In genomic region chr6:128002667-128003066, GRCm38 (mm10) we compare ENCODE assay signal across 17 mouse cellular contexts.
DNase-seq lines count a peak whose midpoint lies in the region; ATAC-seq and TF ChIP-seq lines count a peak whose summit lies in the region.
"Had no signal": no experiment of that assay in that cellular context is flagged by ENCODE, and none has a peak within 500 bp of the region (broad histone marks: within the 10 kb centered on the region; RNA-seq: fewer than 3 reads in every experiment).

No protein-coding gene starts in this region.

- H3K9me3 ChIP-seq in intestine, embryonic 14.5 days (ENCODE audit: control insufficient read depth, low read length) = no peaks in the 10 kb centered on the region
- H3K9me3 ChIP-seq in intestine, postnatal 0 days (ENCODE audit: control insufficient read depth) = no peaks in the 10 kb centered on the region
- no peaks in the 10 kb centered on the region for H3K9me3 ChIP-seq in intestine, embryonic 15.5 days
- H3K9me3 ChIP-seq: forebrain, embryonic 12.5 days; limb, embryonic 13.5 days; neural tube, embryonic 13.5 days had no signal

- H3K9ac ChIP-seq in intestine, embryonic 14.5 days (ENCODE audit: low read length) = no peak overlapping the region
- H3K9ac ChIP-seq in intestine, postnatal 0 days (ENCODE audit: low read depth, low read length) = no peak overlapping the region
- H3K9ac ChIP-seq in intestine, embryonic 15.5 days = no peak overlapping the region
- H3K9ac ChIP-seq: forebrain, embryonic 12.5 days; hindbrain, embryonic 14.5 days; liver, embryonic 14.5 days; neural tube, embryonic 13.5 days had no signal

- no peaks in the 10 kb centered on the region for H3K27me3 ChIP-seq in intestine, embryonic 14.5 days (replicated peaks; ENCODE audit: control insufficient read depth, insufficient read depth, low read length)
- H3K27me3 ChIP-seq in intestine, postnatal 0 days (replicated peaks; ENCODE audit: control insufficient read depth, insufficient read depth, low read length) = no peaks in the 10 kb centered on the region
- H3K27me3 ChIP-seq in intestine, embryonic 15.5 days (replicated peaks) = no peaks in the 10 kb centered on the region
- no peaks in the 10 kb centered on the region for H3K27me3 ChIP-seq in thymus, adult 2 months (ENCODE audit: control insufficient read depth, insufficient read depth, low read length)
- H3K27me3 ChIP-seq: limb, embryonic 13.5 days; neural tube, embryonic 13.5 days had no signal

- TF ChIP-seq POLR2A in thymus, adult 2 months (IDR thresholded peaks at IDR 0.05; ENCODE audit: control insufficient read depth, extremely low read depth, insufficient read depth, low read length, poor library complexity) = no peak

- H3K4me2 ChIP-seq in intestine, embryonic 14.5 days (ENCODE audit: low read length) = no peak overlapping the region
- no peak overlapping the region for H3K4me2 ChIP-seq in intestine, postnatal 0 days (replicated peaks; ENCODE audit: low read depth)
- H3K4me2 ChIP-seq in intestine, embryonic 15.5 days (replicated peaks) = no peak overlapping the region
- H3K4me2 ChIP-seq: forebrain, embryonic 12.5 days; hindbrain, embryonic 14.5 days; limb, embryonic 13.5 days; neural tube, embryonic 13.5 days had no signal

- 81% methylated on average over 4 of the region's 4 CpGs for WGBS in intestine, embryonic 14.5 days
- WGBS in intestine, postnatal 0 days = 90% methylated on average over 4 of the region's 4 CpGs
- WGBS in intestine, embryonic 15.5 days = 91% methylated on average over 4 of the region's 4 CpGs
- WGBS in thymus, adult 2 months = 93% methylated on average over 4 of the region's 4 CpGs

- H3K27ac ChIP-seq in intestine, embryonic 14.5 days (ENCODE audit: low read depth) = peak overlapping the region; percentile 86
- no peak overlapping the region for H3K27ac ChIP-seq in intestine, postnatal 0 days (ENCODE audit: low read depth, low read length)
- peak overlapping the region; percentile 71 for H3K27ac ChIP-seq in intestine, embryonic 15.5 days
- no peak overlapping the region for H3K27ac ChIP-seq in thymus, adult 2 months (ENCODE audit: control insufficient read depth, insufficient read depth, low read length)
- H3K27ac ChIP-seq: forebrain, embryonic 12.5 days; gastrocnemius, adult 2 months; hindbrain, embryonic 14.5 days; liver, embryonic 14.5 days had no signal

- TF ChIP-seq CTCF in intestine, postnatal 0 days (IDR thresholded peaks at IDR 0.05; ENCODE audit: low read depth) = no peak
- TF ChIP-seq CTCF in thymus, adult 2 months (IDR thresholded peaks at IDR 0.05; ENCODE audit: borderline replicate concordance, control insufficient read depth, extremely low read depth, insufficient read depth, low read length, poor library complexity) = no peak

- H3K4me1 ChIP-seq in intestine, embryonic 14.5 days (replicated peaks; ENCODE audit: control insufficient read depth, insufficient read depth, low read length) = peaks cover 43% of the 10 kb centered on the region
- H3K4me1 ChIP-seq in intestine, postnatal 0 days (replicated peaks; ENCODE audit: control insufficient read depth, insufficient read depth, low read length) = no peaks in the 10 kb centered on the region
- H3K4me1 ChIP-seq in intestine, embryonic 15.5 days (replicated peaks) = peaks cover 37% of the 10 kb centered on the region
- H3K4me1 ChIP-seq in thymus, adult 2 months (replicated peaks; ENCODE audit: control insufficient read depth, insufficient read depth, low read length) = peaks cover 46% of the 10 kb centered on the region

- ATAC-seq in intestine, embryonic 14.5 days (replicated peaks; ENCODE audit: low FRiP score, low TSS enrichment, low read depth) = no peak
- no peak for ATAC-seq in intestine, postnatal 0 days
- ATAC-seq in intestine, embryonic 15.5 days = no peak

- DNase-seq in cerebellum, adult 18-20 months = peak; percentile 68 to 71
- DNase-seq in cerebellum, postnatal 4 days (ENCODE audit: low spot score in 2 of 2) = no peak
- no peak for DNase-seq in intestine, embryonic 14.5 days (ENCODE audit: low spot score)
- DNase-seq in brain, adult 2 months (ENCODE audit: low read depth, low spot score) = peak; percentile 85
- DNase-seq in thymus, adult 2 months = no peak
- no peak for DNase-seq in right cerebral cortex, adult 18-20 months
- DNase-seq: adrenal gland, postnatal 14 days; gastrocnemius, adult 2 months; heart, postnatal 14 days; kidney, adult 11 months had no signal

- H3K4me3 ChIP-seq in intestine, embryonic 14.5 days (ENCODE audit: low read depth, low read length) = no peak overlapping the region
- no peak overlapping the region for H3K4me3 ChIP-seq in intestine, postnatal 0 days (ENCODE audit: low read depth, low read length)
- H3K4me3 ChIP-seq in intestine, embryonic 15.5 days (replicated peaks) = no peak overlapping the region
- H3K4me3 ChIP-seq in thymus, adult 2 months (ENCODE audit: control insufficient read depth, insufficient read depth, low read length) = no peak overlapping the region
- H3K4me3 ChIP-seq: forebrain, embryonic 12.5 days; gastrocnemius, adult 2 months; limb, embryonic 13.5 days; neural tube, embryonic 13.5 days had no signal

- H3K36me3 ChIP-seq in intestine, embryonic 14.5 days (ENCODE audit: control insufficient read depth, insufficient read depth, low read length) = no peaks in the 10 kb centered on the region
- no peaks in the 10 kb centered on the region for H3K36me3 ChIP-seq in intestine, postnatal 0 days (ENCODE audit: control insufficient read depth, insufficient read depth)
- H3K36me3 ChIP-seq in intestine, embryonic 15.5 days = no peaks in the 10 kb centered on the region
- H3K36me3 ChIP-seq in thymus, adult 2 months (ENCODE audit: control insufficient read depth, insufficient read depth, low read length) = no peaks in the 10 kb centered on the region
- H3K36me3 ChIP-seq: forebrain, embryonic 12.5 days; limb, embryonic 13.5 days; neural tube, embryonic 13.5 days had no signal

Comparison
In these comparisons a context has a peak if more than half of its experiments do, and no peak if none do; other contexts are left out.
1. DNase-seq: peak in cerebellum, adult 18-20 months (2 of 2) and brain, adult 2 months (single experiment); none in cerebellum, postnatal 4 days (0 of 2), intestine, embryonic 14.5 days (single experiment), thymus, adult 2 months (single experiment) and right cerebral cortex, adult 18-20 months (single experiment).
2. H3K27ac ChIP-seq: peak in intestine, embryonic 14.5 days (single experiment) and intestine, embryonic 15.5 days (single experiment); none in intestine, postnatal 0 days (single experiment) and thymus, adult 2 months (single experiment).